Mouse (Mus musculus) kidney, embryonic 14.5 days (tissue): ENCODE data around the gene Tlx2. TPM values are rescaled to one million over a fixed set of nuclear protein-coding genes. Genes with fewer than 3 reads are reported as not detected.

Experiments used
- ATAC-seq: fragments of 200-750 bp; cut with Nextera tagmentation; 2 replicates; pipeline ENCODE4 v1.8.0; 2017; ENCODE audit warnings: moderate number of reproducible peaks, mild to moderate bottlenecking, moderate TSS enrichment, moderate library complexity; ENCODE audit not compliant: low FRiP score, low TSS enrichment
- H3K27ac ChIP-seq: fragments of 300-500 bp; sonication (generic); 2 replicates; pipeline ENCODE4 v1.5.1; 2014; ENCODE audit warnings: low read depth, mild to moderate bottlenecking, low read length, moderate library complexity, mixed read lengths
- H3K27me3 ChIP-seq: fragments of 300-500 bp; sonication (generic); 2 replicates; pipeline ENCODE4 v1.6.1; 2014; ENCODE audit warnings: mild to moderate bottlenecking, low read length; ENCODE audit not compliant: control insufficient read depth, insufficient read depth
- H3K36me3 ChIP-seq: fragments of 300-500 bp; sonication (generic); 2 replicates; pipeline ENCODE4 v1.6.1; 2014; ENCODE audit warnings: low read length, mixed read lengths; ENCODE audit not compliant: control insufficient read depth, insufficient read depth
- H3K4me1 ChIP-seq: fragments of 300-500 bp; sonication (generic); 2 replicates; pipeline ENCODE4 v1.6.1; 2014; ENCODE audit warnings: low read length, mixed read lengths; ENCODE audit not compliant: control insufficient read depth, insufficient read depth
- H3K4me2 ChIP-seq: fragments of 300-500 bp; sonication (generic); replicated peaks from 2 replicates; pipeline ENCODE4 v1.6.1; 2014; ENCODE audit warnings: low read depth, mild to moderate bottlenecking, low read length
- H3K4me3 ChIP-seq: fragments of 300-500 bp; sonication (generic); 2 replicates; pipeline ENCODE4 v1.5.1; 2014; ENCODE audit warnings: mild to moderate bottlenecking, low read length
- H3K9ac ChIP-seq: fragments of 300-500 bp; sonication (generic); 2 replicates; pipeline ENCODE4 v1.6.1; 2014; ENCODE audit warnings: low read depth, mild to moderate bottlenecking, low read length, moderate library complexity
- H3K9me3 ChIP-seq: fragments of 300-500 bp; sonication (generic); 2 replicates; pipeline ENCODE4 v1.6.1; 2016; ENCODE audit warnings: low read length; ENCODE audit not compliant: control insufficient read depth
- WGBS: fragments of 180-500 bp; shearing (Covaris S2); extraction: QIAGEN DNeasy Blood & Tissue Kit; methylation state at CpG from one replicate; pipeline ENCODE4 v1.1.7; 2014; 5-methylcytosine and 5-hydroxymethylcytosine counted together
- polyA plus RNA-seq: library from polyadenylated mRNA; unstranded; fragments of >200 nt; fragmentation: Nextera tagmentation; extraction: Ambion mirVana; gene quantifications from 2 replicates; pipeline ENCODE4 v1.2.1, GENCODE M21; 2014

The Tlx2 gene
- polyA plus RNA-seq, 1 experiment from 2014 or later: not detected

GRCm38 (mm10) chr6:83115011-83115671 lies 45.0 kb upstream of the Tlx2 start, which contains the start of gene Mogs:
Gene Mogs, plus strand, starts transcription at chr6:83115496.
- Histone ChIP-seq H3K36me3 (peaks cover 40% of the 10 kb centered on the region), H3K4me2 (peak within 1 kb of the TSS; percentile 95), H3K4me1 (peaks cover 26% of the 10 kb centered on the region), H3K27ac (peak within 1 kb of the TSS; percentile 84), H3K9me3 (no peaks in the 10 kb centered on the region), H3K9ac (peak within 1 kb of the TSS; percentile 93), H3K27me3 (no peaks in the 10 kb centered on the region), H3K4me3 (peak within 1 kb of the TSS; percentile 69)
- WGBS: under 1% methylated on average over 58 of the region's 58 CpGs
- peak; percentile 85 for ATAC-seq

GRCm38 (mm10) chr6:83111510-83112136 lies 41.5 kb upstream of the Tlx2 start:
- ATAC-seq: no peak
- H3K4me1 ChIP-seq: peaks cover 21% of the 10 kb centered on the region
- no peaks in the 10 kb centered on the region for H3K27me3 ChIP-seq
- no peak overlapping the region for H3K4me2 ChIP-seq
- no peaks in the 10 kb centered on the region for H3K9me3 ChIP-seq
- H3K27ac ChIP-seq: no peak overlapping the region
- 91% methylated on average over 4 of the region's 4 CpGs for WGBS
- H3K36me3 ChIP-seq: peaks cover 8% of the 10 kb centered on the region; the same call in 1 of the 2 replicates
- H3K4me3 ChIP-seq: no peak overlapping the region
- H3K9ac ChIP-seq: no peak overlapping the region

DNA sequence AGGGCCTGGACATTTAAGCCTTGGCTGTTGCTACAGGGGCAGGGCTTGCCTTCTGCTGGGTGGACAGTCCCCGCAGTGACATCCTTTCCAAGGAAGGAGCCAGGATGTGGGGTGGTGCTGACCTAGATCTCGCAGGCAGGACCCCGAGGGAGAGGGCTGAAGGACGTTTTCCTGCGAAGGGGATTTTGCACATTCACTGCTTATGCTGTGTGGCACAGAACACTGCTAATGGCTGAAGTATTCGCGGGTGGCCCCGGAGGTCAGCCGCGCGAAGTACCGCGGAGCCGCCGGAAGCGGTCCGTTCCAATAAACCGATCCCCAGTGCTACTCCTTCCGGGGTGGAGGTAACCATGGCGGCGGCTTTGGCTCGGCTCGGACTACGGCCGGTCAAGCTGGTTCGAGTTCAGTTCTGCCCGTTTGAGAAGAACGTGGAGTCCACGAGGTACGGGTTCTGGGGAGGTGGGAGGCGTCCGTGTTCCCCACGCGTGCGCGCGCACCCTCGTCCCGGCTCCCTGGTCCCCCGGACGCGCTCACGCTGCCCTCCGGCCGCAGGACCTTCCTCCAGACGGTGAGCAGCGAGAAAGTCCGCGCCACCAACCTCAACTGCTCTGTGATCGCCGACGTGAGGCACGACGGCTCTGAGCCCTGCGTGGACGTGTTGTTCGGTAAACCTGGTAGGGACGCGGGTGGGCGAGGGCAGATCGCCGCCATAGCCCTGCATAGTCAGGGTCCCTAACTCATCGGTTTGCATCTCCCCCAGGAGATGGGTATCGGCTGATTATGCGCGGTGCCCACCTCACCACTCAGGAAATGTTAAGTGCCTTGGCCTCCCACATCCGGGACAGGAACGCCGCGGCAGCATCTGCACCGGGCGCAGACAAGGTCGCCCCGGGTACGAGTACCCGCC lies 38.9 kb upstream of the Tlx2 start, which contains the start of gene Mrpl53:
Gene Mrpl53, plus strand, starts transcription at position 279 of the 907 bp plus-strand sequence.
- Histone ChIP-seq H3K36me3 (peaks cover 8% of the 10 kb centered on the region; the same call in 1 of the 2 replicates), H3K27ac (peak within 1 kb of the TSS; percentile 82), H3K4me2 (peak within 1 kb of the TSS; percentile 79), H3K27me3 (no peaks in the 10 kb centered on the region), H3K9ac (peak within 1 kb of the TSS; percentile 93), H3K4me3 (peak within 1 kb of the TSS; percentile 93), H3K4me1 (peaks cover 12% of the 10 kb centered on the region), H3K9me3 (no peaks in the 10 kb centered on the region)
- WGBS: under 1% methylated on average over 66 of the region's 76 CpGs
- peak; percentile 90 for ATAC-seq

DNA sequence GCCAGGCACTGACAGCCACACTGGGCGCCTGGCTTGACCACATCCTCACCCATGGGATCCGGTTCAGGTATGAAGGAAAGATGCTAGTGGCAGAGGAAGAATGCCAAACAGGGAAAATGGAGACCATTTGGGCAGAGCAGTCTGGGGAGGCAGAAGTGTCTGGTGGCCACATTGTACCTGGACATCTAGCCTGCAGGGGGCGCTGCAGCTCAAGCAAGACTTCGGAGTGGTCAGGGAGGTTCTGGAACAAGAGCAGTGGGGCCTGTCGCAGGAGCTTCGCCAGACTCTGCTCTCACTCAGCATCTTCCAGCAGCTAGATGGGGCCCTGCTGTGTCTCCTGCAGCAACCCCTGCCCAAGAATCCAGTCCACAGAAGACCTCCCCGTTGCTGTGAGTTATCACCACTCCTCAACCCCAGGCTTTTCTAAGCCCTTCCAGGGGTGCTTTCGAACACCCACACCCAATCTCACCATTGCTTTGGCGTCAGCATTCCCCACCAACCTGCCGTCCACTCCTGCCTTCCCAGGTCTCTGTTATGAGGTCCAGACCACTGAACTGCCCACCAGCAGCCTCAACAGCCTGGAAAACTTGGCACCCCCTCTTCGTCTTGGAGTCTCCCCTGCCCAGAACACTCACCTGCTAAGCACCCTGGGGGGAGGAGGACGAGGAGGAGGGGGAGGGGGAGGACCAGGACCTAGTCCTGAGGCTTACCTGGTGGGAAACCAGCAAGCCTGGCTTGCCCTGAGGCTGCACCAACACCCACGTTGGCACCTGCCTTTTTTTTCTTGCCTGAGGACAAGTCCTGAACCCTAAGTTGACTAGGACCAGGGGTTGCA lies 37.7 kb upstream of the Tlx2 start:
- Histone ChIP-seq H3K27me3 (no peaks in the 10 kb centered on the region), H3K9ac (no peak overlapping the region; the same call in 1 of the 2 replicates), H3K4me1 (peaks cover 16% of the 10 kb centered on the region), H3K36me3 (peaks cover 8% of the 10 kb centered on the region; the same call in 1 of the 2 replicates), H3K9me3 (no peaks in the 10 kb centered on the region), H3K4me3 (peak overlapping the region; percentile 93), H3K27ac (no peak overlapping the region; the same call in 1 of the 2 replicates), H3K4me2 (peak overlapping the region; percentile 79)
- ATAC-seq: peak; percentile 28; the same call in 1 of the 2 replicates
- WGBS: 40% methylated on average over 13 of the region's 13 CpGs

DNA sequence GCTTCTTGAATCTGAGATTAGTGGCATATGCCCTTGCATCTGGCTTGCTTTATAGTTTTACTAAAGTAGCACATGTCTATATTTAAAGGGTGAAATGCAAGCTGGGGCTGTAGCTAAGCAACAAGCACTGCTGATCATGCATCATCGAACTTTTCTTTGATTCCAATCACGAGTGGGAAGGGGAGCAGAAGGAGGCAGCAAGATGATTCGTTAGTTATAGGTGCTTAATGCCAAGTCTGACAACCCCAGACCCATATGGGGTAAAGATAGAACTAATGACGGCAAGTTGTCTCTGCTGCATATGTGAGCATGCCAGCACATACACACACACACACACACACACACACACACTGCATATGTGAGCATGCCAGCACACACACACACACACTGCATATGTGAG lies 34.1 kb upstream of the Tlx2 start:
- Histone ChIP-seq H3K27ac (no peak overlapping the region), H3K4me3 (no peak overlapping the region), H3K27me3 (no peaks in the 10 kb centered on the region), H3K4me2 (no peak overlapping the region), H3K9me3 (no peaks in the 10 kb centered on the region), H3K36me3 (no peaks in the 10 kb centered on the region), H3K4me1 (peaks cover 15% of the 10 kb centered on the region), H3K9ac (no peak overlapping the region)
- 73% methylated on average over 4 of the region's 4 CpGs for WGBS
- ATAC-seq: no peak

GRCm38 (mm10) chr6:83103130-83103650 lies 33.1 kb upstream of the Tlx2 start:
- 48% methylated on average over 11 of the region's 11 CpGs for WGBS
- Histone ChIP-seq H3K9ac (no peak overlapping the region; the same call in 1 of the 2 replicates), H3K4me1 (peaks cover 11% of the 10 kb centered on the region), H3K9me3 (no peaks in the 10 kb centered on the region), H3K4me2 (no peak overlapping the region; the same call in 1 of the 2 replicates), H3K36me3 (no peaks in the 10 kb centered on the region), H3K27ac (no peak overlapping the region), H3K4me3 (no peak overlapping the region), H3K27me3 (no peaks in the 10 kb centered on the region)
- no peak for ATAC-seq

- Histone ChIP-seq H3K9me3 (no peaks in the 10 kb centered on the region), H3K4me1 (peaks cover 11% of the 10 kb centered on the region), H3K9ac (peak overlapping the region; percentile 64), H3K36me3 (no peaks in the 10 kb centered on the region), H3K4me2 (peak overlapping the region; percentile 99), H3K27me3 (no peaks in the 10 kb centered on the region), H3K27ac (peak overlapping the region; percentile 12; the same call in 1 of the 2 replicates), H3K4me3 (peak overlapping the region; percentile 49)
- under 1% methylated on average over 73 of the region's 74 CpGs for WGBS
- ATAC-seq: peak; percentile 80
Measured at GRCm38 (mm10) chr6:83101688-83102556, 31.8 kb upstream of the Tlx2 start.
